Mouse (Mus musculus) kidney, postnatal 4 days (tissue): ENCODE data around the gene Spsb3.

ENCODE experiments used
- DNase-seq, 2 experiments: peaks; one replicate each; pipeline ENCODE4 v3.0.0; 2021; ENCODE audit warnings: mixed read lengths in 2 of 2

Spsb3 gene

DNA sequence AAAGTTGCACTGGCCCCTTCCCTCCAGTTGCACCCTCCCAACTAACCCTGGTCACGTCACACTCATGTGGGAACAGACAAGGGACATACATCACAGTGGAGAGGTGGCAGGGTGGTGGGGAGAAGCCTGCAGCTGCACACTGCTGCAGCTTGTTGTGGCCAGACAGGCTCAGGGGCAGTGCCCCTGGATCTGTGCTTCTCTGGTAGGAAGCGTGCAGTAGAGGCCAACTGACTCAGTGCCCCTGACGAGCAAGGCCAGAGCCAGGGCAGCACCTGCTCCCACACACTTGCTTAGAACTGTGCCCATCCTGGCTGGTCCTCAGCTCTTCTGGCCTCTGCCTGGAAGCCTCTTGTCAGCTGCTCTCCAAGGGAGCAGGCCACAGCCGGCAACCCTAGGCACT, 11.2 kb downstream of the Spsb3 start:
- no peak for DNase-seq

DNA sequence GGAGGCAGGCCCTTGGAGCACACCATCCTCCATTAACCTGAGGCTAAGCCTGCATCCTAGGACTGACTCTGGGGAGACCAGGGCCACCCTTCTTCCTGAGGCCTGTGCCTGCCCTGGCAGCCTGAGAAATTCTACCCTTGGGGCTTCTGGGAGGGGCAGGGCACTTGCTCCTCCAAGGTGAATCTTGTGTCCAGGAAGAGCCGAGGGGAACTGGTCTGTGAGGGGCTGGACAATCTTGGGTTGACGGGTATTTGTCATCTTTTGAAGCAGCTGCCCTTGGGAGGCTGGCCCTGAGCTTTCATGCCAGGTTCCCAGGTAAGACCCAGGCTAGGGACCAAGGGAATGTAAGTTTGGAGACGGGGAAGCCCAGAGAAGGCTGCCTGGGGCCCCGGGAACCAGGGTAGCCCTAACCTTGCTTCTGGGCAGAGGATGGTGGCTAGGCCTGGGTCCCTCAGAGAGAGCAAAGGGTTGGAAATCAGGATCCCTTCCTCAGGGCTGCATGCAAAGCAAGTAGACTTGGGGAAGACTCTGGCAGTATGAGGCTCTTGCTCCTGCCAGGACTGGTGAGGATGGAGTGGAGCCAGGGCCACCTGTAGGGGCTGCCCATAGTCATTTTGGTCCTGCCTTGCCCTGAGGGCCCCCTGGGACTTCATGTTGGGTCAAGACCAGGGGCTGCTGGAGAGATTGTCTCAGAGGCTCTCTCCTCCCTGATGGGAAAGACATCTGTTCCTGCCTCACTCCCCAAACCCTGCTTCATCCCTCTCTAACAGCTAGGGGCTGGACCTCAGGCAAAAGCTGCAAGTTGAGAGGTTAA, 11.8 kb downstream of the Spsb3 start:
- no peak for DNase-seq

DNA sequence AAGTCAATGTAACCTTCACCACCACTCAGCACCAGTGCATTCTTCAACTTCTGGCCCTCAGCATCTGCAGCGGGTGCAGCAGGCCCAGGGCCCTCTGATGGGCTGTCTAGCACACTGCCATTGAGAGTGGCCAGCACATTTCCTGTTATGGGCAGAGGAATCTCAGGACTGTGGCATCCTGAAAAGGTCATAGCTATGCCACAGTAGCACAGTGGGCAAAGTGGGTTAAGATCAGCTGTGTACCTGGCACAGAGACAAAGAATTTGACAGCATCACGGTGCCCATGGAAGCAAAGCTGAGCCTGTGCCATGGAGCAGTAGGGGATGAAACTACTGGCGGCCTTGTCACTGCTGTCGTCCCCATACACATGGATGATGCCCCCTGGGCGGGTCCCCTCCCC, 12.7 kb downstream of the Spsb3 start:
- DNase-seq = no peak

DNA sequence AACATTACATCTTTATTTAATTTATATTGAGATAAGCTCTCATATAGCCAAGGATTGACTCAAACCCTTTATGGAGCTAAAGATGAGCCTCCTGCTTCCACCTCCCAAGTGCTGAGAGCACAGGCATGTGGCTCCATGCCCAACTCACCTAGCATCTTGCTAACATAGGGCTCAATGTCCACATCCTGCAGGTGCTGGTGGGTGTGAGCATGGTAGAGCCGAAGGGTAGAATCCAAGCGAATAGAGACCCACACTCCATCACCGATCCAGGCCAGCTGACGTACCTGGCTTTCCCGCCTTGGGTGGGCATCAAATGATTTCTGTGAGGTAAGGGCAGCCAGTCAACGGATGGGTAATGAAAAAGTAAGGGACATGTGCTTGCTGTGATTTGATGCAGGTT, 13.6 kb downstream of the Spsb3 start:
- no peak for DNase-seq

DNA sequence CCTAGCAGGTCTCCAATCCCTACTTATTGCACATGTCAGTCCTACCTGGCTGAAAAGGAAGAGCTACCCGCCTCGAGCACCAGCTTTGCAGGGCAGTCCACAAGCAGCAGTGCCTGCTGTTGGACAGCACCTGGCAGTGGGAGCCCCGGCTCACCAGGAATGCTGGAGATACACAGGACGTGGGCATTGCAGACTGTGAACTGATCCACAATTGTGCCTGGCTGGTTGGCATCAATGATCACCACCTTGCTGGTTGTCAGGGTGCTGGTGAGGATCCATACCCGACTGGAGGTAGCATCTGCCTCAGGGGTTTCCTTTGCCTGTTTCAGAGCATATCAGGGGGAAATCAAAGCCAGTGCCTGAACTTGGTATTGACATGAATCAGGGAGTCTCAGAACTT, 15.7 kb downstream of the Spsb3 start:
- DNase-seq = no peak

DNA sequence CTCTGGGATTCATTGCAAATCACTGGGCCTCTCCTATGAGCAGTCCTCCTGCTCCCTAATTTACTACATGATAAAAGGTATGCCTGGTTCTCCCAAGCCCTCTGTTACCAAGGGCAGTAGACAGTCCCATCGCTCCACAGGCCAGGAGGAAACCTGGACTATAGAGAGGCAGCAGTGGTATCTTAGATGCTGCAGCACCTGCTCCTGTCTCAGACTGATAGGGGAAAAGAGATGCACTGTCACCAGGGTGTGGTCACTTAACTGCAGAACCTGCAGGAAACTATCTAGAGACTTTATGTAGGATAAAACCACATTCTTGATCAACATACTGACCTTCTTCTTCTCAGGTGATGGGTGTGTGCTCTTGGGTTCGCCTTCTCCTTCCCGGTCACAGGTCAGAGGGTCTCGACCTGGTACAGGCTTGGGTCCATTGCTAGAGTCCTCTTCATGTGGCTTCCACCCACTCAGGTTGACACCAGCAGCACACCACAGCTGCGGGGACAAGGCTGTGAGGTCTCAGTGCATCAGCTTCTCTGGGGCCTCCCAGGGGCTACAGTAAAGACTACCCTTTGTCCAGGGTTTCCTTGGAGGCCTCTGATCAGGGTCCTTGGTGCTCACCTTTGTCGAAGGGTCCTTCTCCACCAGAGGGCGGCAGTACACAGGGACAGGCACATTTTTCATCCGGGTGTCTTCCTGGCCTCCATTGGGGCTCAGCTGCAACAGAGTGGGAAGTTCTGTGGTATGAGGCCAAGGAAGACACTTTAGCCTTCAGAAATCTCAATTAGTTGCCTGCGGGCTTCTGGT, 16.4 kb downstream of the Spsb3 start:
- peak; percentile 64 to 69 for DNase-seq

DNA sequence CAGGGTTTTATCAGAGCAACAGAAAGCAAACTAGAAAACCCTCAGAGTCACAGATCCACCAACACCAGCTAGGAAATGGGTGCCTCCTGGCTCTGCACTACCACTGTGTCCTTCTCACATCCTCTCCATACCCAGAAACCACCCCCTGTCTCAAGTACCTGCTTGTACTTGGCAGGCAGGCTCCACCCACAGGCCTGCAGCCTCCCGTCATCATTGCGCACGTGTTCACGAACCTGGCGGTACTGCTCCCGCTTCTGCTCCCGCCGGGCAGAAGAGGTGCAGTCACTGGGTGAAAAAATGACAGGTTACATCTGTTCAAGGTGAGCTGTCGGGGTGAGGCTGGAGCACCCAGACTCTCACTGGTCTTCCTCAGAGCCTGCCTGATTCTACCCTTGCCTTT, 17.3 kb downstream of the Spsb3 start:
- DNase-seq = no peak

DNA sequence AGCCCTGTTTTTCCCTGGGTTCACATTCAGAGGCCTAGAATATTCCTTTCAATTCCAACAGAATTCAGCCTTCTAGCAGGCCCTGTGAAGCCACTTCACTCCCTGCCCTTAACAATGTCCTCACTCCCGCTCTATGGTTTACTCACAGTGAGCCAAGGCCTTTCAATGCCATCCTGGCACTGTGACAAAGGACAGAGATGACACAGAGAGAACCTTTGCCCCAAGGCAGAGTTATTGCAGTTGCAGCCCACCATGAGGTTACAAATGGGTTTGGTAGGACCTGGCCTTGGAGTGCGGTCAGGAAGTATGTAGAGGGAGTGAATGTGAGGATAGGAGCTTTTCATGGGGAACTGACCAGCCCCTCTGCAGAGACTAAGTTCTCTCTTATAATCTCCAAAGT, 21.1 kb downstream of the Spsb3 start:
- no peak for DNase-seq

DNA sequence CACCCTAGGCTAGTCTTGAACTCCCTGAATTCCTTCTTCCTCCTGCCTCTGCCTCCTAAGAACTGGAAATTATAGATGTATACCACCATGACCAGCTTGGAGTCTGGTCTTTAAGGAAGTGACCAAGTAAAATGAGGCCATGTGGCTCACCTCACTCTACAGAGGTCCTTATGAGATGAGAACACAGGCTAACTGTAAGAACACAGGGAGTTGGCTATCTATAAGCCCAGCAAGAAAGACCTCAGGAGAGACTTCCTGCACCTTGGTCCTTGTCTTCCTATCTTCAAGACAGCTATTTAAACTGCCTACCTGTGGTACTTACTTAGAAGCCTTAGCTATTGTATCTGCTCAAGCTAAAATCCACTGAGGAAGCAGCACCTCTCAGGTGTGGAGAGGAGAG, 27.5 kb downstream of the Spsb3 start:
- no peak for DNase-seq

DNA sequence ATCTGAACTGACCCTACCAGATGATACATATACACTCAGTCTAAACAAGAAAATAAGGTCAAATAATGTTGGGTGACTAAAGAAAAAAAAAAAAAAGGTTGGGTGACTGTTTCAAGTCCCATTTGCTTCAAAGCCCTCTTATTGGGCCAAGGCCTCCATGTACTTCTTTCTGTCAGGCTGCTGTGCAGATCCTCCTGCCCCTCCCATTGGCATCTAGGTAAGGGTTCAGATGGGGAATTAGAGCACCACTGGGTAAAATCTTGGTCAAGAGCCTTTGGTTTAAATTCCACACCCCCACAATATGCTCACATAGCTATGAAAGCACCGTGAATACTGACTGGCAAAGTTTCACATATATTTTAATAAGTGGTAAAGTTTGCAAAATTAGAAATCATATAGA, 36.8 kb downstream of the Spsb3 start:
- no peak for DNase-seq

DNA sequence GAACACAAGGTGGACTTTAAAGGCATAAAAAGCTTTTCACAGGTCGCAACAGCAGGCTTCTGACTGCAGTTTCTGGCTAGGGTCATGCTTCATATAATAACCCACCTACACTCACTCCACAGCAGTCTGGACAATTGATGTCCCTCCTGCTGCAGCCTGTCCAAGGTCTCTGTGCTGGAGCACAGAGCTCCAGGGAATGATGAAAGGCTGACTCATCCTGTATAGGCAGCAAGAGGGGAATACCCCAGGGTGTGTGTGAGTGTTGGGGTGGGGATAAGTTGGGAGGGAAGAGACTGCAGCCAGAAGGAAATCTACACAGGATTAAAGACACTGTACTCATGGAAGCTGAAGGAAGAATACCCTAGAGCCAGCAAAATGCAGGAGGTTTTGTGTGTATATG, 43.1 kb downstream of the Spsb3 start:
- DNase-seq = no peak

DNA sequence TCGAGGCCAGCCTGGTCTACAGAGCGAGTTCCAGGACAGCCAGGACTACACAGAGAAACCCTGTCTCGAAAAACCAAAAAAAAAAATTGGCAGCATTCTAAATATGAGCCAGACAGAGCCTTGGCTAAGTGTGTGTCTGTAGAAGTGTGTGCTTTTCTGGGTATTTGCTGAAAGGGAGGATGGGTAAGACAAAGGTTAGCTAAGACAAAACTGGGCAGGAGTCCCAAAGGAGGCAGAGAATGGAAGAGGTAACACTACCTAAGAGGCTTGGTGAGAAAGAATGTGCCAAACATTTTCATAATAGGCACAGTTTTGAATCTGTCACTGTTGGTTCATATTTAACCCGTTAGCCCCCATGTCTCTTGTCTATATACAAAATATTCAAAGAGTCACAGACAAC, 46.0 kb downstream of the Spsb3 start:
- no peak for DNase-seq

DNA sequence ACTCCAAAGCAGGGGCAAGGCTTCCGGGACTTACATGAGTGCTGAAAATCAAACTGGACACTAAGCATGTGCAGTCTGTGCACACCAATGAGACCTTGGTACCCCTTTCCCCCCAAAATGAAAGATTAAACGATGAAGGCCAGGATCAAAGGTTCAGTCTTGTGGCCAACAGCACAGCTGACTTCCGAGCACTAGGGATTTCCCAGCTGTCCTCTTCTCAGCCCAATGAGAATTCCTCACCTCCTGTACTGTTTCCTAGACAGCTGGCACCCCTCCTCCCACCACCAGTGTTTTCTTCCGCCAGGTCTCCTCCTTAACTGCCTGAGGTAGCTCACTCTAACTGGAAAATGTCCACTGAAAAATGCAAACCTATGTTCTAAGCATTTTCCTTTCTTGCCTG, 46.7 kb downstream of the Spsb3 start:
- DNase-seq = no peak

DNA sequence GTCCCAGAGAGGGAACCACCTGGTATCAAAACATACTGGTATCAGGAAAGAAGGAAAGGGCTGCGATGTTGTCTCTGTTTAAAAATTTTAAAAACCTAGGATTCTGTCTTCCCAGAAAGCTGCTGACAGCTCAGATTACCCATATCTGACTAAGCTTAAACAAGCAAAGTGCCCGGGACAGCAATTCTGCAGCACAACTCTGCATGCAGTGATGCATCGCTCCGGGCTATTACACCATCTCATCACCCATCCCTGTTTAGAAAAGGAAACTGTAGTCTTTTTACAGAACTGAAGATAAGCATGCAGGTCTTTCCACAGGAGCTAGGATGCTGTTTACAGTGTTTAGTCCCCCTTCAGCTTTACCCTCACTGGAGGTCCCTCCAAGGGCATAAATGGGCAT, 48.5 kb downstream of the Spsb3 start:
- DNase-seq = no peak

DNA sequence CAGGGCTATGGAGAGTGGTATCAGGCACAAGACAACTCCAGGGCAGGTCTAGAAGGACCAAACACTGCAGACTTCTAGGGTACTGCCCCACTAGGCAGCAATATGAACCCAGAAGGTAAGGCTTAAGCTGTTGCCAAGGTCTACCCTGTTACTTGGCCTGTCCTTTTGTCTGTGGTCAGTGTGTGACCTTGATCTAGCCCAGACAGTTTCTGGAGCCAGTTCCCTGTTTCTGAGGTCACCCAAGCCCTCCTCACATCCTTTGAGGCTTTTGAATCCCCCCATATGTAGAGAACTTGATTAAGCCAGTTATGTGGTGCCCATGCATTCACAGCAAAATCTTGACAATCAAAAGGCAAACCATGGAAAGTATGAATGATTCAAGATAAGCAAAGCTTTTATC, 49.2 kb downstream of the Spsb3 start:
- DNase-seq = no peak

DNA sequence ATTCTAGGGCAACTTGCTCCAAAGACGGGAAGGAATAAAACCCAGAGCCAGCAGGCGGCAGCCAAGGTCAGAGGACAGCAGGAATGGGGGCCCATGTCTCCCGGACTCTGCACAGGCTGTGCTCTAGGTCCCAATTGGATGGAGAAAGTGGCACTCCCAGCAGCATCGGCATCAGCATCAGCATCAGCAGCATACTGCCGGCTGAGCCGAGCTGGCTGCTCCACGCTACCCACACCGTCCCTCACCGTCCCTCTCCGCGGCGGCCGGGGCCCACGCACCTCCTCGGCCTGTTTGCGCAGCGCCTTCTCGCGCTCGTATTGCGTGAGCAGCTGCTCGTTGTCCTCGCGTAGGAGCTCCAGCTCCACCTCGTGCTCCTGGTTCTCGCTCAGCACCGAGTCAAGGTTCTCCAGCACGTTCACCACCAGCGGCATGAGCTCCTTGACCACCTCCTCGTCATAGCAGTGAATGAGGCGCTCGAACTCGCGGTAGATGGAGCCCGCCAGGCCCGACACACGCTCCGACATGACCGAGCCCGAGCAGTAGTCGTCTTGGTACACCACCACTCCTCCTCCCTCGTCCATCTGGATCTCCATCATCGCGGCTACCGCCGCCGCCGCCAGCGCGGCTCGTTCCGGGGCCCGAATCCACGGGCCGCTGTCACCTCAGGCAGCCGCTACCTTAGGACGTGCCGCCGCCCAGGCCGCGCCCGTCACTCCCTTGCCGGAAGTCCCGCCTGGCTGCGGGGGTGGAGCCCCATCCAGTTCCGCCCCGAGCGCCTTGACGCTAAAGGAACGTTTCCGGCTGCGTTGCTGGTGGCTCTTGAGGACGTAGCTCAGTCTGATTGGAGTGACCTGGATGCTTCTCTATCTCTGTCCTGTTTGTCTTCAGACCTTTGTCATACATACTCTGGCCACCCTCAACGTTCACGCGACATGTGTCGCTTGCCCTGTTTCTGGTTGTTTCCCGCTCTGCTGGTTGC, 50.1 kb downstream of the Spsb3 start, which contains the start of gene Mapk8ip3:
Gene Mapk8ip3, minus strand, starts transcription at position 719 of the 979 bp plus-strand sequence.
- DNase-seq = peak; percentile 96 to 97

DNA sequence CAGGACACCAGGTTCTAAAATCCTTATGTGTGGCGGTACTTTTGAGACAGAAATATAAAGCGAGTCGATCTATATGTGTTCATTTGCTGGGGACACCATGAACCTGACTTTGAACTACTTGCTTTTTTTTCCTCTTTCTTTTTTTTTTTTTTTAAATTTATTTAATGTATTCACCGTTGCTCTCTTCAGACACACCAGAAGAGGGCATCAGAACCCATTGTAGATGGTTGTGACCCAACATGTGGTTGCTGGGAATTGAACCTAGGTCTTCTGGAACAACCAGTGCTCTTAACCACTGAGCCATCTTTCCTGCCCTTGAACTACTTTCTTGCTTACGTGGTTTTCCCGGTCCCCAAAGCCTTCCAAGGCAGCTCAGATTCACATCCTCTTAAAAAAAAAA, 50.8 kb downstream of the Spsb3 start:
- DNase-seq = no peak
